Mouse (Mus musculus) liver, embryonic 14.5 days (tissue): ENCODE data around the gene Phc2. TPM values are rescaled to one million over a fixed set of nuclear protein-coding genes. Genes with fewer than 3 reads are reported as not detected.

ENCODE experiments used
- ATAC-seq: fragments of 200-750 bp; cut with Nextera tagmentation; 2 replicates; pipeline ENCODE4 v1.8.0; 2017; ENCODE audit warnings: moderate number of reproducible peaks, mild to moderate bottlenecking, moderate library complexity; ENCODE audit not compliant: insufficient read depth
- DNase-seq, 3 experiments: peaks; one replicate each; pipeline ENCODE4 v3.0.0-alpha.2; 2012 to 2013; ENCODE audit warnings: low read depth in 3 of 3, low spot score in 3 of 3
- H3K27ac ChIP-seq: fragments of 300-500 bp; sonication (generic); 2 replicates; pipeline ENCODE4 v1.5.1; 2014; ENCODE audit warnings: moderate library complexity, mild to moderate bottlenecking, control low read depth, inconsistent platforms
- H3K27me3 ChIP-seq: fragments of 300-500 bp; sonication (generic); 2 replicates; pipeline ENCODE4 v1.6.1; 2014; ENCODE audit warnings: mild to moderate bottlenecking, low read length, moderate library complexity; ENCODE audit not compliant: control insufficient read depth, insufficient read depth
- H3K36me3 ChIP-seq: fragments of 300-500 bp; sonication (generic); replicated peaks from 2 replicates; pipeline ENCODE4 v1.6.1; 2014; ENCODE audit warnings: low read depth; ENCODE audit not compliant: control insufficient read depth, insufficient read depth
- H3K4me1 ChIP-seq, 2 experiments: fragments of 200-500 bp in 1 of 2; fragments of 300-500 bp in 1 of 2; sonication (generic) in 1 of 2; replicated peaks; 2 replicates each; pipeline ENCODE4 v1.6.1; 2012 to 2014; ENCODE audit warnings: antibody characterized with exemption in 1 of 2, inconsistent platforms in 1 of 2, low read length in 1 of 2; ENCODE audit not compliant: control insufficient read depth in 2 of 2, insufficient read depth in 2 of 2
- H3K4me2 ChIP-seq: fragments of 300-500 bp; sonication (generic); 2 replicates; pipeline ENCODE4 v1.6.1; 2014; ENCODE audit warnings: low read depth, mild to moderate bottlenecking, control low read depth, moderate library complexity
- H3K4me3 ChIP-seq, 2 experiments: fragments of 200-500 bp in 1 of 2; fragments of 300-500 bp in 1 of 2; sonication (generic) in 1 of 2; 2 replicates each; pipeline ENCODE4 v1.5.1; 2012 to 2014; ENCODE audit warnings: low read depth in 2 of 2, low read length in 2 of 2, mild to moderate bottlenecking in 2 of 2, control low read depth in 1 of 2, inconsistent platforms in 1 of 2, moderate library complexity in 1 of 2; ENCODE audit not compliant: insufficient read depth in 1 of 2
- H3K9ac ChIP-seq: fragments of 300-500 bp; sonication (generic); replicated peaks from 2 replicates; pipeline ENCODE4 v1.6.1; 2014; ENCODE audit warnings: mild to moderate bottlenecking, control low read depth, moderate library complexity
- H3K9me3 ChIP-seq: fragments of 300-500 bp; sonication (generic); 2 replicates; pipeline ENCODE4 v1.6.1; 2016; ENCODE audit warnings: low read length, mixed read lengths; ENCODE audit not compliant: control insufficient read depth
- CTCF ChIP-seq: IDR thresholded peaks from 2 replicates; pipeline ENCODE4 v1.5.1; 2016; ENCODE audit warnings: antibody characterized with exemption, low read depth, control low read depth
- EP300 ChIP-seq: IDR thresholded peaks from 2 replicates; pipeline ENCODE4 v1.6.1; 2016; ENCODE audit warnings: antibody characterized with exemption, low read depth
- WGBS: fragments of 180-500 bp; shearing (Covaris S2); extraction: QIAGEN DNeasy Blood & Tissue Kit; methylation state at CpG from one replicate; pipeline ENCODE4 v1.1.7; 2014; ENCODE audit not compliant: insufficient replicate concordance; 5-methylcytosine and 5-hydroxymethylcytosine counted together
- polyA plus RNA-seq, 2 experiments: library from polyadenylated mRNA; depleted of rRNA in 1 of 2; stranded (reverse) in 1 of 2; unstranded in 1 of 2; fragments of >200 nt; fragmentation: Nextera tagmentation in 1 of 2; extraction: Ambion mirVana in 1 of 2; gene quantifications; 2 replicates each; pipeline versions ENCODE4 v1.2.1 to v1.2.3; 2012 to 2014

Phc2 gene
- polyA plus RNA-seq, 2 experiments, result 8.8 to 17.1 TPM

GRCm38 (mm10) chr4:128776568-128777289, 122.2 kb downstream of the Phc2 start:
- ATAC-seq (peak; percentile 35; the same call in 1 of the 2 replicates), DNase-seq (peak in 2 of 3 experiments; percentile 35 to 38)
- H3K27ac ChIP-seq, result no peak overlapping the region
- H3K9ac ChIP-seq, result no peak overlapping the region
- no peaks in the 10 kb centered on the region for H3K4me1 ChIP-seq
- no peak overlapping the region for H3K4me3 ChIP-seq
- no peaks in the 10 kb centered on the region for H3K27me3 ChIP-seq
- no peaks in the 10 kb centered on the region; the same call in 1 of the 2 replicates for H3K36me3 ChIP-seq
- H3K9me3 ChIP-seq, result no peaks in the 10 kb centered on the region
- no peak overlapping the region for H3K4me2 ChIP-seq
- TF ChIP-seq CTCF, result peak; percentile 99
- no peak for TF ChIP-seq EP300
- WGBS, result 54% methylated on average over 20 of the region's 20 CpGs

- Histone ChIP-seq H3K4me1 (peaks cover 0 to 5% of the 10 kb centered on the region in 2 experiments; a peak in 2 of 4 replicates), H3K4me3 (no peak overlapping the region), H3K27me3 (no peaks in the 10 kb centered on the region), H3K27ac (no peak overlapping the region), H3K9me3 (no peaks in the 10 kb centered on the region), H3K4me2 (no peak overlapping the region), H3K9ac (no peak overlapping the region), H3K36me3 (peaks cover 6% of the 10 kb centered on the region; the same call in 1 of the 2 replicates)
- WGBS, result 77% methylated on average over 11 of the region's 11 CpGs
- DNase-seq, result no peak
- TF ChIP-seq EP300 (no peak), CTCF (no peak)
- ATAC-seq, result no peak
These were observed 123.1 kb downstream of the Phc2 start for GRCm38 (mm10) chr4:128777593-128777992.

GRCm38 (mm10) chr4:128782037-128782436, 127.5 kb downstream of the Phc2 start:
- Histone ChIP-seq H3K9me3 (no peaks in the 10 kb centered on the region), H3K27me3 (no peaks in the 10 kb centered on the region), H3K27ac (no peak overlapping the region), H3K9ac (no peak overlapping the region), H3K4me3 (no peak overlapping the region), H3K4me1 (peaks cover 0 to 12% of the 10 kb centered on the region in 2 experiments; a peak in 3 of 4 replicates), H3K36me3 (peaks cover 22% of the 10 kb centered on the region), H3K4me2 (no peak overlapping the region)
- DNase-seq (no peak), ATAC-seq (no peak)
- 82% methylated on average over 7 of the region's 7 CpGs for WGBS
- TF ChIP-seq EP300 (no peak), CTCF (no peak)

GRCm38 (mm10) chr4:128782645-128783044, 128.1 kb downstream of the Phc2 start:
- 16% methylated on average over 4 of the region's 4 CpGs for WGBS
- Histone ChIP-seq H3K36me3 (peaks cover 22% of the 10 kb centered on the region), H3K27ac (no peak overlapping the region), H3K4me3 (no peak overlapping the region), H3K9me3 (no peaks in the 10 kb centered on the region), H3K9ac (no peak overlapping the region), H3K4me1 (peaks cover 0 to 12% of the 10 kb centered on the region in 2 experiments; a peak in 3 of 4 replicates), H3K27me3 (no peaks in the 10 kb centered on the region), H3K4me2 (no peak overlapping the region)
- ATAC-seq, result peak; percentile 45; the same call in 1 of the 2 replicates
- no peak for DNase-seq
- TF ChIP-seq EP300 (peak; percentile 39), CTCF (no peak)

- Histone ChIP-seq H3K9ac (no peak overlapping the region), H3K4me1 (peaks cover 0 to 12% of the 10 kb centered on the region in 2 experiments; a peak in 3 of 4 replicates), H3K27ac (no peak overlapping the region), H3K9me3 (no peaks in the 10 kb centered on the region), H3K36me3 (peaks cover 26% of the 10 kb centered on the region), H3K27me3 (no peaks in the 10 kb centered on the region), H3K4me3 (no peak overlapping the region), H3K4me2 (no peak overlapping the region)
- 81% methylated on average over 15 of the region's 15 CpGs for WGBS
- no peak for DNase-seq
- TF ChIP-seq CTCF, result no peak
- TF ChIP-seq EP300, result no peak
- no peak for ATAC-seq
These were observed 130.6 kb downstream of the Phc2 start for GRCm38 (mm10) chr4:128784950-128785631.
